Mouse (Mus musculus) ovary, adult 10 weeks (tissue): ENCODE measurements around the gene Mfsd4b3. TPM values are rescaled to one million over a fixed set of nuclear protein-coding genes. Genes with fewer than 3 reads are reported as not detected.

Source experiments
- polyA plus RNA-seq: library from polyadenylated mRNA; stranded (reverse); fragments of 350-450 nt; fragmentation: Illumina TruSeq; extraction: RNeasy Lipid Tissue Mini Kit (QIAGEN cat#74804); gene quantifications from one replicate; pipeline ENCODE4 v1.2.3, GENCODE M21; 2014

Mfsd4b3 gene
- polyA plus RNA-seq = 0.86 TPM

DNA sequence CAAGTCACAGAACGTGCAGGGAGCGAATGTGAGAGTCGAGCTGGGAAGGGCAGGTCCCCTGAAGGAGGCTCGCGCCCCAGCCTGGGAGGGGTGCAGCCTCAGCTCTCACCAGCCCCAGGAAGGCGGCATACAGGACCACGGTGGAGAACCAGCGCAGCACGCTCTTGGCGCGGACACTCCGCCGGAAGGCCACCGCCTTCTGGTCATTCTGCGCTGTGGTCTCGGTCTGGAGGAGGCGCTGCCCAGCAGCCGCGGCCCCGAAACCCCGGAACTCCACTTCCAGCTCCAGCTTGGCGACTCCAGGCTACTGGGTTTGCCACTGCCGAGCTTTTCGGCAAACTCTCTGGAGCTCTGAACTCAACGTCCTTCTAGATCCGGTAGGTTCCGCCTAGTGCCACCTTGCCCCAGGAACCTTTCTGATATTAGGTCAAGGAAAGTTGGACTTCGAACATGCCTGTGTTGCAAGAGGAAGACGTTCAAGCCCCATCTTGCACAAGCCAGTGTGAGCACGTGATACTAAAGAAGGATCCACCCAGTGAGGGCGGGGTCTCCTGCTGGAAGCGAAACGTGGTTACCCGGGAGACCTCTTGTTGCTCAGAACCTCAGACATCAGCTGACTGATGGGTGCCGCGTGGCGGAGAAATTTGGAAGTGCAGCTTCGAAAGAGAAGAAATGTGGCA, at the start of gene Mfsd4b3:
Mfsd4b3 (minus strand) TSS at position 393 of the 680 bp plus-strand sequence.

DNA sequence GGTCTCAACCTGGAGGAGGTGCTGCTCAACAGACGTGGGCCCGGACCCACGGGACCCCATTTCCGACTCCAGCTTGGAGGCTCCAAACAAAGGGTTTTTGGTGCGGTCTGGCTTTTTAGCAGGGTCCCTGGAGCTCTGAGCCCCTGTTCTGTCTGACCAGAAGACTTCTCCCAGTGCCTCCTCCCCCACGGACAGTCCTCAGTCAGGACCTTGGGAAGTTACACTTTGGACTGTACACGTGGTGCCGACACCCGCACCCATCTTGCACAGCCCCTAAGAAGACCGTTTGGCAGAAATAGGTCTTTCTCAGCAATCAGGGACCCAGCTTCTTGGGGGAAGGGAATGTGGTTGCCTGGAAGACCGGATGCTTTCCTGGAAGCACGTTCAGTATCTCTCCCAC, 26.5 kb upstream of the Mfsd4b3 start, which contains the start of gene Mfsd4b5:
Mfsd4b5 (minus strand) TSS at position 181 of the 400 bp plus-strand sequence.

DNA sequence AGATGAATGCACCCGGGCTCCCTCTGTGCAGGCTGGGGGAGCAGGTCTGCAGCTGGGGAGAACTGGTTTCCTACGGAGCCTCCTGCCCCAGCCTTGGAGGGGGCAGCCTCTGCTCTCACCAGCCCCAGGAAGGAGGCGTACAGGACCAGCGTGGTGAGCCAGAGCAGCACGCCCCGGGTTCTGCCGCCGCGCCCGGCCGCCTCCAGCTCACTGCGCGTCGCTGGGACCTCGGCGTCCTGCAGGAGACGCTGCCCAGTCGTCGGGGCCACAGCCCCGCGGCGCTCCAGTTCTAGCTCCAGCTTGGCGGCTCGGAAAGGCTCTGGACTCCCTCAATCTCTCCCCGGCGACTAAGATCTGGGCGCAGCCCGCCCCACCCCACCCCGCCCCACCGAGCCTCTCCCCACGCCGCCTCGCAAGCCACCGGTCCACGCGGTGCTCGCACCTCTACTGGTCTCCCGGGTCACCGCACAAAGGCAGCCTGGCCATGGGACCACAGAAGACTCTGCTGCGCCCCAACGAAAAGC, 33.3 kb downstream of the Mfsd4b3 start, which contains the start of gene Mfsd4b2:
Mfsd4b2 (minus strand) TSS at position 308 of the 524 bp plus-strand sequence.

DNA sequence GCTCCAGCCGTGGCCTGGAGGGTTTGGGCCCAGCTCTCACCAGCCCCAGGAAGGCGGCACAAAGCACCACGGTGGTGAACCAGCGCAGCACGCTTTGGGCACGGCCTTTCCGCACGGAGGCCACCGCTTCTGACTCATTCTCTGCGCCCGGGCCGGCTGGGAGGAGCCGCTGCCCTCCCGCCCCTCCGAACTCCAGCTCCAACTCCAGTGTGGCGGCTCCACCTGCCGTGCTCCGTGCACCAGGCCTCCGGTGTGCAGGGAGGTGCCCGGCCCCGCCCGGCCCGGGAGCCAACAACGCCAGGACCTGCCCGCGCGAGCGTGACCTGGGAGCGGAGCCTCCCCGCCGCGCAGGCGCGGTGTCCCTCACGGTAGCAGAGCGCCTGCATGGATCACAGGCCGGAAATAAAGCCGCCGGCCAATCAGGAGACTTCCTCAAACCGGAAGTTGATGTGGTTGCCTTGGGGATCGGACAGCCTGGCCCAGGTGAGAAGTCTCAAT, 61.0 kb downstream of the Mfsd4b3 start, which contains the start of gene Mfsd4b4:
Mfsd4b4 (minus strand) TSS at position 365 of the 498 bp plus-strand sequence.

Other genes starting within 250 kb of the Mfsd4b3 start
- 108 TPM for gene Rev3l, start 228.0 kb downstream of the Mfsd4b3 start, polyA plus RNA-seq
- 13.8 TPM for gene Mfsd4b4, start 60.9 kb downstream of the Mfsd4b3 start, polyA plus RNA-seq
- gene Mfsd4b2, start 33.2 kb downstream of the Mfsd4b3 start, polyA plus RNA-seq = not detected
- gene Mfsd4b5, start 26.5 kb upstream of the Mfsd4b3 start, polyA plus RNA-seq = 0.20 TPM
- gene Mfsd4b1, start 65.1 kb upstream of the Mfsd4b3 start, polyA plus RNA-seq = 0.23 TPM
- 8.9 TPM for gene Slc16a10, start 182.1 kb upstream of the Mfsd4b3 start, polyA plus RNA-seq